Comparison of ENCODE assay signal across 27 mouse cellular contexts in genomic region chr11:104154332-104154731, GRCm38 (mm10). TPM values are rescaled to one million over a fixed set of nuclear protein-coding genes. Genes with fewer than 3 reads are reported as not detected.
A peak's percentile ranks its signal among the peaks of the same experiment; 100 is the strongest.
DNase-seq lines count a peak whose midpoint lies in the region; ATAC-seq and TF ChIP-seq lines count a peak whose summit lies in the region.
"Had no signal": no experiment of that assay in that cellular context is flagged by ENCODE, and none has a peak within 500 bp of the region (broad histone marks: within the 10 kb centered on the region; RNA-seq: fewer than 3 reads in every experiment).

No protein-coding gene starts in this region.

- H3K36me3 ChIP-seq in hindbrain, embryonic 13.5 days = no peaks in the 10 kb centered on the region
- H3K36me3 ChIP-seq in hindbrain, embryonic 11.5 days (ENCODE audit: control insufficient read depth, insufficient read depth, low read length) = no peaks in the 10 kb centered on the region
- H3K36me3 ChIP-seq in midbrain, embryonic 11.5 days (ENCODE audit: control insufficient read depth, insufficient read depth, low read length) = no peaks in the 10 kb centered on the region
- no peaks in the 10 kb centered on the region for H3K36me3 ChIP-seq in midbrain, postnatal 0 days (ENCODE audit: insufficient read depth, low read length)
- H3K36me3 ChIP-seq: embryonic facial prominence, embryonic 10.5 days; embryonic facial prominence, embryonic 12.5 days; forebrain, embryonic 15.5 days; G1E had no signal

- WGBS in hindbrain, embryonic 13.5 days = 43% methylated on average over 4 of the region's 4 CpGs
- 44% methylated on average over 4 of the region's 4 CpGs for whole genome bisulfite sequencing in hindbrain, embryonic 11.5 days
- 60% methylated on average over 4 of the region's 4 CpGs for WGBS in midbrain, embryonic 11.5 days
- WGBS in midbrain, postnatal 0 days = 58% methylated on average over 4 of the region's 4 CpGs

- H3K9me3 ChIP-seq in hindbrain, embryonic 13.5 days = no peaks in the 10 kb centered on the region
- H3K9me3 ChIP-seq in hindbrain, embryonic 11.5 days (ENCODE audit: control insufficient read depth, low read length) = no peaks in the 10 kb centered on the region
- no peaks in the 10 kb centered on the region for H3K9me3 ChIP-seq in midbrain, embryonic 11.5 days (ENCODE audit: control insufficient read depth, low read length)
- H3K9me3 ChIP-seq in midbrain, postnatal 0 days (ENCODE audit: low read length) = no peaks in the 10 kb centered on the region
- H3K9me3 ChIP-seq: embryonic facial prominence, embryonic 10.5 days; embryonic facial prominence, embryonic 12.5 days; forebrain, embryonic 13.5 days; forebrain, embryonic 15.5 days; G1E had no signal

- no peak for TF ChIP-seq CTCF in midbrain, postnatal 0 days (IDR thresholded peaks at IDR 0.05)

- H3K27me3 ChIP-seq in hindbrain, embryonic 13.5 days = peaks cover 5% of the 10 kb centered on the region; the same call in 1 of the 2 replicates
- H3K27me3 ChIP-seq in hindbrain, embryonic 11.5 days (ENCODE audit: control insufficient read depth, insufficient read depth, low read length) = no peaks in the 10 kb centered on the region
- H3K27me3 ChIP-seq in midbrain, embryonic 11.5 days (ENCODE audit: control insufficient read depth, insufficient read depth, low read length) = no peaks in the 10 kb centered on the region
- no peaks in the 10 kb centered on the region for H3K27me3 ChIP-seq in midbrain, postnatal 0 days (ENCODE audit: insufficient read depth, low read length)
- H3K27me3 ChIP-seq: forebrain, embryonic 15.5 days had no signal

- no peak overlapping the region for H3K4me3 ChIP-seq in hindbrain, embryonic 13.5 days
- no peak overlapping the region for H3K4me3 ChIP-seq in hindbrain, embryonic 11.5 days (ENCODE audit: low read depth, low read length)
- H3K4me3 ChIP-seq in midbrain, embryonic 11.5 days (ENCODE audit: low read depth, low read length) = no peak overlapping the region
- no peak overlapping the region for H3K4me3 ChIP-seq in midbrain, postnatal 0 days (ENCODE audit: low read depth, low read length)
- H3K4me3 ChIP-seq: embryonic facial prominence, embryonic 10.5 days; embryonic facial prominence, embryonic 12.5 days; forebrain, embryonic 13.5 days; forebrain, embryonic 15.5 days had no signal

- H3K4me1 ChIP-seq in hindbrain, embryonic 13.5 days (replicated peaks) = peaks cover 57% of the 10 kb centered on the region
- peaks cover 8% of the 10 kb centered on the region; the same call in 1 of the 2 replicates for H3K4me1 ChIP-seq in hindbrain, embryonic 11.5 days (replicated peaks; ENCODE audit: control insufficient read depth, insufficient read depth, low read length)
- peaks cover 10% of the 10 kb centered on the region for H3K4me1 ChIP-seq in midbrain, embryonic 11.5 days (ENCODE audit: control insufficient read depth, insufficient read depth, low read length)
- no peaks in the 10 kb centered on the region; the same call in 1 of the 2 replicates for H3K4me1 ChIP-seq in midbrain, postnatal 0 days (ENCODE audit: insufficient read depth, low read length)

- peak overlapping the region; percentile 62 for H3K27ac ChIP-seq in hindbrain, embryonic 13.5 days
- H3K27ac ChIP-seq in hindbrain, embryonic 11.5 days (ENCODE audit: low read depth, low read length) = no peak overlapping the region
- no peak overlapping the region for H3K27ac ChIP-seq in midbrain, embryonic 11.5 days (ENCODE audit: low read depth, low read length)
- no peak overlapping the region for H3K27ac ChIP-seq in midbrain, postnatal 0 days (ENCODE audit: low read depth, low read length)
- H3K27ac ChIP-seq: embryonic facial prominence, embryonic 10.5 days; embryonic facial prominence, embryonic 12.5 days; forebrain, embryonic 13.5 days; forebrain, embryonic 15.5 days had no signal

- DNase-seq in cerebellum, adult 11-12 months = peak; percentile 67
- no peak for DNase-seq in cerebellum, adult 8-10 months
- peak; percentile 66 for DNase-seq in cerebellum, adult 9-10 months
- DNase-seq in cerebellum, adult 11 months = no peak
- DNase-seq in hindbrain, embryonic 11.5 days (ENCODE audit: low spot score) = no peak
- peak; percentile 61 for DNase-seq in midbrain, embryonic 11.5 days (ENCODE audit: low spot score, missing footprints)
- DNase-seq in midbrain, postnatal 0 days (ENCODE audit: low spot score) = no peak
- DNase-seq: adrenal gland, adult 8-10 months; adrenal gland, postnatal 14 days; adrenal gland, postnatal 36 days; B cell, adult 2 months; cerebellum, postnatal 36 days; forebrain, postnatal 0 days had no signal

- H3K4me2 ChIP-seq in hindbrain, embryonic 13.5 days = no peak overlapping the region
- no peak overlapping the region; the same call in 1 of the 2 replicates for H3K4me2 ChIP-seq in hindbrain, embryonic 11.5 days (replicated peaks; ENCODE audit: low read depth, low read length)
- no peak overlapping the region for H3K4me2 ChIP-seq in midbrain, embryonic 11.5 days
- no peak overlapping the region for H3K4me2 ChIP-seq in midbrain, postnatal 0 days (ENCODE audit: low read depth, low read length, poor library complexity, severe bottlenecking)
- H3K4me2 ChIP-seq: embryonic facial prominence, embryonic 12.5 days; forebrain, embryonic 13.5 days; forebrain, embryonic 15.5 days had no signal

- ATAC-seq in hindbrain, embryonic 13.5 days (ENCODE audit: low FRiP score) = no peak
- no peak for ATAC-seq in hindbrain, embryonic 11.5 days (ENCODE audit: low FRiP score)
- no peak for ATAC-seq in midbrain, embryonic 11.5 days (ENCODE audit: low FRiP score)
- ATAC-seq in midbrain, postnatal 0 days (ENCODE audit: low FRiP score) = no peak
- ATAC-seq: activated CD4-positive, CD25-positive, alpha-beta regulatory T cell, adult 4 months; CD4-positive, CD25-positive, alpha-beta regulatory T cell, adult 4 months; forebrain, embryonic 13.5 days; forebrain, embryonic 15.5 days; forebrain, postnatal 0 days; Patski had no signal

- H3K9ac ChIP-seq in hindbrain, embryonic 13.5 days = no peak overlapping the region
- H3K9ac ChIP-seq in hindbrain, embryonic 11.5 days (ENCODE audit: low read depth, low read length) = no peak overlapping the region
- no peak overlapping the region for H3K9ac ChIP-seq in midbrain, embryonic 11.5 days (ENCODE audit: low read length)
- H3K9ac ChIP-seq in midbrain, postnatal 0 days (replicated peaks; ENCODE audit: low read length, poor library complexity, severe bottlenecking) = no peak overlapping the region
- H3K9ac ChIP-seq: embryonic facial prominence, embryonic 12.5 days; forebrain, embryonic 13.5 days; forebrain, embryonic 15.5 days; forebrain, postnatal 0 days had no signal

RNA-seq across cellular contexts. Expression of gene Crhr1, which starts 21.7 kb away (rescaled TPM):
- polyA plus RNA-seq in hindbrain, embryonic 13.5 days (2015; fragmentation: Nextera tagmentation; extraction: Ambion mirVana) = 4.9 and 5.3 TPM in 2 replicates
- 0.73 and 1.1 TPM in 2 replicates for polyA plus RNA-seq in hindbrain, embryonic 11.5 days (2014; fragmentation: Nextera tagmentation; extraction: Ambion mirVana)
- polyA plus RNA-seq in midbrain, embryonic 11.5 days (2014; fragmentation: Nextera tagmentation; extraction: Ambion mirVana) = 0.33 and 0.60 TPM in 2 replicates
- 26.5 and 28.0 TPM in 2 replicates for total RNA-seq in midbrain, postnatal 0 days (2014; rRNA removed)
- 7.2 and 9.4 TPM in 2 replicates for polyA plus RNA-seq in midbrain, postnatal 0 days (2015; fragmentation: Nextera tagmentation; extraction: Ambion mirVana)
- total RNA-seq: adrenal gland, postnatal 14 days; CH12.LX; G1E had no signal
- polyA plus RNA-seq: activated CD4-positive, CD25-positive, alpha-beta regulatory T cell, adult 4 months; CD4-positive, CD25-positive, alpha-beta regulatory T cell, adult 4 months; G1E; Patski had no signal

RNA-seq across cellular contexts. Expression of gene Sppl2c, which starts 31.8 kb away (rescaled TPM):
- not detected in 2 replicates for polyA plus RNA-seq in hindbrain, embryonic 13.5 days (2015; fragmentation: Nextera tagmentation; extraction: Ambion mirVana)
- not detected in 2 replicates for polyA plus RNA-seq in hindbrain, embryonic 11.5 days (2014; fragmentation: Nextera tagmentation; extraction: Ambion mirVana)
- polyA plus RNA-seq in midbrain, embryonic 11.5 days (2014; fragmentation: Nextera tagmentation; extraction: Ambion mirVana) = not detected in 2 replicates
- total RNA-seq in midbrain, postnatal 0 days (2014; rRNA removed) = not detected in 2 replicates
- polyA plus RNA-seq in midbrain, postnatal 0 days (2015; fragmentation: Nextera tagmentation; extraction: Ambion mirVana) = not detected in 2 replicates
- total RNA-seq: adrenal gland, adult 18-20 months; adrenal gland, adult 8-10 months; adrenal gland, postnatal 14 days; adrenal gland, postnatal 36 days; CH12.LX had no signal
- polyA plus RNA-seq: activated CD4-positive, CD25-positive, alpha-beta regulatory T cell, adult 4 months; CD4-positive, CD25-positive, alpha-beta regulatory T cell, adult 4 months; cortical plate, adult 2 months; embryonic facial prominence, embryonic 10.5 days; embryonic facial prominence, embryonic 12.5 days; embryonic facial prominence, embryonic 14.5 days; forebrain, embryonic 11.5 days; forebrain, embryonic 13.5 days; forebrain, embryonic 15.5 days; forebrain, postnatal 0 days; G1E; Patski had no signal

Comparison
In these comparisons a context has a peak if more than half of its experiments do, and no peak if none do; other contexts are left out.
1. DNase-seq: peak in cerebellum, adult 11-12 months (single experiment), cerebellum, adult 9-10 months (single experiment) and midbrain, embryonic 11.5 days (single experiment); none in cerebellum, adult 8-10 months (single experiment), cerebellum, adult 11 months (single experiment), hindbrain, embryonic 11.5 days (single experiment) and midbrain, postnatal 0 days (single experiment).